Mouse (Mus musculus) CH12.LX (cell line): ENCODE results near the gene Olfr1280.

Experiments used
- CHD2 ChIP-seq: IDR thresholded peaks from 2 replicates; pipeline ENCODE4 v1.6.1; 2011; ENCODE audit warnings: low read length, improper control_type of control experiment
- TBP ChIP-seq: conservative IDR thresholded peaks from 2 replicates; pipeline ENCODE4 v1.6.1; 2011; ENCODE audit warnings: low read depth, low read length, improper control_type of control experiment

- TF ChIP-seq CHD2 (no peak), TBP (no peak)
These were observed 15.3 kb upstream of the Olfr1280 start for GRCm38 (mm10) chr2:111298541-111298940.
